Mouse (Mus musculus) ES-Bruce4 (cell line): ENCODE measurements around the gene Blvrb.

Source experiments
- CTCF ChIP-seq: IDR thresholded peaks from one replicate; pipeline ENCODE4 v1.8.1; 2011; ENCODE audit warnings: low read depth, low read length
- EP300 ChIP-seq: IDR thresholded peaks from 2 replicates; pipeline ENCODE4 v1.6.1; 2011; ENCODE audit warnings: low read depth, low read length; ENCODE audit not compliant: insufficient read depth
- POLR2A ChIP-seq: IDR thresholded peaks from one replicate; pipeline ENCODE4 v1.8.1; 2011; ENCODE audit warnings: low read length; ENCODE audit not compliant: insufficient read depth

DNA sequence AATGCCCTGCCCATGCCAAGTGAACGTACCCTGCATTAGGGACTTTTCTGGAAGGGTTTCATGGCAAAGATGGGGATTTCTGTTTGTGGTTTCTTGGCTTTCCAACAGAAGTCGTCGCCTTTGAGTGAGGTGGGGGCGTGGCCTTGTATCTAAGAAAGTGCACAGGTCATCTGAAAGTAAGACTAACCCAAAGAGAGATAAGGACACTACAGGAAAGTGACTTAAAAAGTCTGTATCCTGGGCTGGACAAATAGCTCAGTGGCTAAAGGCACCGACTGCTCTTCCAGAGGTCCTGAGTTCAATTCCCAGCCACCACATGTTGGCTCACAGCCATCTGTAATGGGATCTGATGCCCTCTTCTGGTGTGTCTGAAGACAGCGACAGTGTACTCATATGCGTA lies 30.8 kb downstream of the Blvrb start:
- no peak for TF ChIP-seq CTCF
- no peak for TF ChIP-seq EP300
- TF ChIP-seq POLR2A, result no peak
